Mouse (Mus musculus): ENCODE measurements around the gene Slc39a9.

DNA sequence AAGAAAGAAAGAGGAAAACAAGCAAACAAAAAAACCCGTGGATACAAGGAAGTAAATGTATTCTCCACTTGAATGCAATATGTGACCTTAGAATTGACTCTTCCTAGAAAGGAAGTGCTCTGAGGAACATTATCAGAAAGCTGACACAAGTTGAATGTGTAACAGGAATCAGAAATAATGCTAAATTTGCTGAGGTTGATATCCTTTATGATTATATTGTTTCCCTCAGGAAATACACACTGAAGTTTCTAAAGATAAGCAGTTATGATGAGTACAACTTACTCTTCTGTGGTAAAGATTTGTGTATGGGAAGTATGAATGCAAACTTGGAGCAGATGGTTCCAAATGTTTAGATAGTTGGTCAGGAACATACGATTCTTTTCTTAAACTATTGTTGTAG, 24.7 kb downstream of the Slc39a9 start:
- no peak for TF ChIP-seq CTCF (IDR thresholded peaks at IDR 0.05; ENCODE audit: low read depth)
- TF ChIP-seq EP300 (IDR thresholded peaks at IDR 0.05; ENCODE audit: low read depth), result no peak

All from heart, postnatal 0 days (tissue).